In genomic region chr10:20104271-20104931, GRCm38 (mm10) we compare ENCODE assay signal across 8 mouse cellular contexts. TPM values are rescaled to one million over a fixed set of nuclear protein-coding genes. Genes with fewer than 3 reads are reported as not detected.
DNase-seq lines count a peak whose midpoint lies in the region; ATAC-seq lines count a peak whose summit lies in the region.

No protein-coding gene starts in this region.

- no peak overlapping the region for H3K27ac ChIP-seq in forebrain, embryonic 14.5 days (ENCODE audit: low read depth, low read length)
- no peak overlapping the region for H3K27ac ChIP-seq in forebrain, embryonic 16.5 days (ENCODE audit: low read length)
- H3K27ac ChIP-seq in heart, embryonic 16.5 days (ENCODE audit: low read length), result peak overlapping the region; percentile 41

- no peaks in the 10 kb centered on the region for H3K27me3 ChIP-seq in forebrain, embryonic 14.5 days (replicated peaks; ENCODE audit: control insufficient read depth, insufficient read depth, low read length)
- H3K27me3 ChIP-seq in forebrain, embryonic 16.5 days (replicated peaks; ENCODE audit: control insufficient read depth, insufficient read depth, low read length), result no peaks in the 10 kb centered on the region
- no peaks in the 10 kb centered on the region for H3K27me3 ChIP-seq in heart, embryonic 16.5 days (ENCODE audit: control insufficient read depth, insufficient read depth, low read length)

- no peaks in the 10 kb centered on the region for H3K36me3 ChIP-seq in forebrain, embryonic 14.5 days (ENCODE audit: control insufficient read depth, insufficient read depth, low read length)
- H3K36me3 ChIP-seq in forebrain, embryonic 16.5 days (ENCODE audit: control insufficient read depth, insufficient read depth), result no peaks in the 10 kb centered on the region
- peaks cover 12% of the 10 kb centered on the region for H3K36me3 ChIP-seq in heart, embryonic 16.5 days (ENCODE audit: control insufficient read depth, insufficient read depth)

- no peak overlapping the region for H3K4me2 ChIP-seq in forebrain, embryonic 14.5 days (ENCODE audit: low read length)
- no peak overlapping the region for H3K4me2 ChIP-seq in forebrain, embryonic 16.5 days (ENCODE audit: low read length)
- no peak overlapping the region for H3K4me2 ChIP-seq in heart, embryonic 16.5 days (ENCODE audit: low read depth, low read length)

- no peaks in the 10 kb centered on the region for H3K4me1 ChIP-seq in forebrain, embryonic 14.5 days (ENCODE audit: control insufficient read depth, insufficient read depth, low read length)
- no peaks in the 10 kb centered on the region for H3K4me1 ChIP-seq in forebrain, embryonic 16.5 days (replicated peaks; ENCODE audit: control insufficient read depth, insufficient read depth, low read length)
- peaks cover 14% of the 10 kb centered on the region for H3K4me1 ChIP-seq in heart, embryonic 16.5 days (ENCODE audit: control insufficient read depth, insufficient read depth, low read length)

- H3K9me3 ChIP-seq in forebrain, embryonic 14.5 days (replicated peaks; ENCODE audit: control insufficient read depth, low read length), result no peaks in the 10 kb centered on the region
- no peaks in the 10 kb centered on the region for H3K9me3 ChIP-seq in forebrain, embryonic 16.5 days (ENCODE audit: control insufficient read depth, low read length)
- H3K9me3 ChIP-seq in heart, embryonic 16.5 days (replicated peaks; ENCODE audit: control insufficient read depth, low read length), result no peaks in the 10 kb centered on the region

- DNase-seq in forebrain, embryonic 14.5 days (ENCODE audit: low spot score), result peak; percentile 13
- peak; percentile 23 for DNase-seq in CD4-positive, CD25-positive, alpha-beta regulatory T cell, adult 2 months (ENCODE audit: low read depth, low spot score)
- DNase-seq in cerebellum, adult 11 months, result peak; percentile 73
- DNase-seq in lung, postnatal 10 days, result peak; percentile 91
- peak; percentile 60 to 61 for DNase-seq in urinary bladder, postnatal 4 days (ENCODE audit: low spot score in 2 of 2)
- DNase-seq in layer of hippocampus, postnatal 14 days (ENCODE audit: low spot score in 2 of 2), result no peak

- ATAC-seq in forebrain, embryonic 14.5 days, result no peak
- ATAC-seq in forebrain, embryonic 16.5 days, result no peak
- peak; percentile 88 for ATAC-seq in heart, embryonic 16.5 days (replicated peaks; ENCODE audit: extremely low read depth, insufficient read depth, low FRiP score)

- 72% methylated on average over 8 of the region's 8 CpGs for WGBS in forebrain, embryonic 14.5 days
- WGBS in forebrain, embryonic 16.5 days, result 66% methylated on average over 8 of the region's 8 CpGs
- 49% methylated on average over 8 of the region's 8 CpGs for WGBS in heart, embryonic 16.5 days

- no peak overlapping the region for H3K9ac ChIP-seq in forebrain, embryonic 14.5 days (ENCODE audit: low read length)
- H3K9ac ChIP-seq in forebrain, embryonic 16.5 days (replicated peaks; ENCODE audit: low read depth, low read length), result no peak overlapping the region
- H3K9ac ChIP-seq in heart, embryonic 16.5 days (ENCODE audit: low read length), result no peak overlapping the region

- H3K4me3 ChIP-seq in forebrain, embryonic 14.5 days (ENCODE audit: low read depth, low read length), result no peak overlapping the region
- H3K4me3 ChIP-seq in forebrain, embryonic 16.5 days (replicated peaks; ENCODE audit: low read length), result no peak overlapping the region
- H3K4me3 ChIP-seq in heart, embryonic 16.5 days (ENCODE audit: low read length), result no peak overlapping the region

RNA-seq across cellular contexts. Expression of gene Map7, which starts 43.9 kb away (rescaled TPM):
- 2.7 and 3.3 TPM in 2 replicates for polyA plus RNA-seq in forebrain, embryonic 14.5 days (2014; fragmentation: Nextera tagmentation; extraction: Ambion mirVana)
- 4.5 and 8.2 TPM in 2 replicates for polyA plus RNA-seq in forebrain, embryonic 16.5 days (2015; fragmentation: Nextera tagmentation; extraction: Ambion mirVana)
- 7.6 and 7.8 TPM in 2 replicates for polyA plus RNA-seq in heart, embryonic 16.5 days (2015; fragmentation: Nextera tagmentation; extraction: Ambion mirVana)
- 10 to 100 TPM; 71.4 to 75.2 TPM for total RNA-seq in layer of hippocampus, postnatal 14 days (2021)

Comparison
In these comparisons a context has a peak if more than half of its experiments do, and no peak if none do; other contexts are left out.
1. DNase-seq: peak in forebrain, embryonic 14.5 days (single experiment), CD4-positive, CD25-positive, alpha-beta regulatory T cell, adult 2 months (single experiment), cerebellum, adult 11 months (single experiment), lung, postnatal 10 days (single experiment) and urinary bladder, postnatal 4 days (2 of 2); none in layer of hippocampus, postnatal 14 days (0 of 2).